Mouse (Mus musculus) embryonic facial prominence, embryonic 12.5 days (tissue): ENCODE data around the gene Gsto1. TPM values are rescaled to one million over a fixed set of nuclear protein-coding genes. Genes with fewer than 3 reads are reported as not detected.
A peak's percentile ranks its signal among the peaks of the same experiment; 100 is the strongest.

Source experiments
- ATAC-seq: fragments of 200-750 bp; cut with Nextera tagmentation; 2 replicates; pipeline ENCODE4 v1.8.0; 2017; ENCODE audit not compliant: insufficient number of reproducible peaks, insufficient read depth, low FRiP score, low TSS enrichment
- H3K27ac ChIP-seq: fragments of 300-500 bp; sonication (generic); 2 replicates; pipeline ENCODE4 v1.5.1; 2016; ENCODE audit warnings: mild to moderate bottlenecking
- H3K27me3 ChIP-seq: fragments of 300-500 bp; sonication (generic); 2 replicates; pipeline ENCODE4 v1.6.1; 2016; ENCODE audit warnings: mild to moderate bottlenecking, moderate library complexity
- H3K36me3 ChIP-seq: fragments of 300-500 bp; sonication (generic); 2 replicates; pipeline ENCODE4 v1.6.1; 2016; ENCODE audit warnings: mild to moderate bottlenecking
- H3K4me1 ChIP-seq: fragments of 300-500 bp; sonication (generic); 2 replicates; pipeline ENCODE4 v1.6.1; 2016
- H3K4me2 ChIP-seq: fragments of 300-500 bp; sonication (generic); replicated peaks from 2 replicates; pipeline ENCODE4 v1.6.1; 2016; ENCODE audit warnings: mild to moderate bottlenecking, moderate library complexity
- H3K4me3 ChIP-seq: fragments of 300-500 bp; sonication (generic); 2 replicates; pipeline ENCODE4 v1.5.1; 2016; ENCODE audit warnings: mild to moderate bottlenecking
- H3K9ac ChIP-seq: fragments of 300-500 bp; sonication (generic); 2 replicates; pipeline ENCODE4 v1.6.1; 2016; ENCODE audit warnings: mild to moderate bottlenecking, moderate library complexity
- H3K9me3 ChIP-seq: fragments of 300-500 bp; sonication (generic); 2 replicates; pipeline ENCODE4 v1.6.1; 2016; ENCODE audit warnings: mild to moderate bottlenecking, moderate library complexity
- WGBS: fragments of 180-500 bp; shearing (Covaris S2); methylation state at CpG from one replicate; pipeline ENCODE4 v1.1.7; 2016; 5-methylcytosine and 5-hydroxymethylcytosine counted together
- polyA plus RNA-seq: library from polyadenylated mRNA; unstranded; fragments of >200 nt; fragmentation: Nextera tagmentation; extraction: Ambion mirVana; gene quantifications from 2 replicates; pipeline ENCODE4 v1.2.1, GENCODE M21; 2016

Gsto1 gene
- polyA plus RNA-seq, result 156 and 158 TPM in 2 replicates

DNA sequence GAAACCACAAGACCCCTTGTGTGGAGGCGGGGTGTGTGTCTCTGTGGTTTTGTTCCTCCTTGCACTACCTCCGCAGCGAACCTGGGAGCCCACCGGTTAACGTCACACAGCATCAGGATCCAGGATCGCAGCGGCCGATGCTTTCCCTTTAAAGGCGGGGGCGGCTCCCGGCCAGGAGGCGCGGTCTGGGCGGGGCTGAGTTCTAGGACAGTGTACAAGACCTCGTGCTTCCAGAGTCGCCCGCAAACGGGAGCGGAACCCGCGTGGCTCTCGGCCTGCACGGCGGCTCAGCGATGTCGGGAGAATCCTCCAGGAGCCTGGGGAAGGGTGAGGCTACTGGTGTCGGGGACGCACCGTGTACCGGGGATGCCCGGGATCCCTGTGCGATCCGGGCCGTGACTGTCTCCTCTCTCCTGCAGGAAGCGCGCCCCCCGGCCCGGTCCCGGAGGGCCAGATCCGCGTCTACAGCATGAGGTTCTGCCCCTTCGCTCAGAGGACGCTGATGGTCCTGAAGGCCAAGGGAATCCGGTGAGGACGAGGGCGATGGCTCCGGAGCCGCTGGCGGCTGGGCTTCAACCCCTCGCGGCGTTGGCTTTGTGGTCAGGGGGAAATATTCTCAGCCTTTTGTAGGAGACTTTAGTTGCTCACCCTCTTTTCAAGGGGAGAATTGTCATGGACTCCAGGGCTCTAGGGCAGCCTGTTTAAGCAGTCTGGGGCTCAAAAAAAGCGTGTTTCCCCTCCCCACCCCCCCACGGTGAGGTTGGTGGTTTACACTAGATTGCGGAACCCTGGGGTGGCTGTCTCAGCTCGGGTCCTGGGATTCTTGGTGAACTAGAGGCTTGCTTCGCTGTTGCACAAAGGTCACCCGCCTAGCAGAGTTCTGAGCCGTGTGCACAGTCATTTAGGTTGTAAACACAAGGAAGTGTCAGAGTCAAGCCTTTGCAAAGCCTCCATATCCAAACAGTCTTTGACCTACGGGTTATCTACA lies at the start of gene Gsto1:
Gsto1 (plus strand) TSS at position 175 of the 988 bp plus-strand sequence.
- WGBS, result under 1% methylated on average over 60 of the region's 60 CpGs

DNA sequence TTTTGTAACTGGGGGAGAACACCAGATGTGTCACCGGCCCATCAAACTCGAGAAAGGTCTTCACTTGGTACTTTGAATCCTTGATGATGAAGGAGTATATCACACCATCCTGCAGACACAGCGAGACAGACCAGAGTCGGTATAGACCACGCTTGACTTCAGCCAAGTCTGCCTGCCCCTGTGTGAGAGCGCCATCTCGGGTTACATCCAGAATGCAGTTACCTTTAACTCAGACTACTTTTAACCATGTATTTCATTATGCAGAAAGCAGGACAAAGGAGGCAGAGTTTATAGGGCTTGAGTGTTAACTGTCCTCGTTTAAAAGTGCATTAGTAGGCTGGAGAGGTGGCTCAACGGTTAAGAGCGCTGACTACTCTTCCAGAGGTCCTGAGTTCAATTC lies 42.7 kb upstream of the Gsto1 start:
- no peak for ATAC-seq
- no peak overlapping the region for H3K4me2 ChIP-seq
- no peaks in the 10 kb centered on the region for H3K9me3 ChIP-seq
- no peak overlapping the region for H3K9ac ChIP-seq
- no peaks in the 10 kb centered on the region for H3K27me3 ChIP-seq
- no peak overlapping the region for H3K4me3 ChIP-seq
- H3K27ac ChIP-seq, result no peak overlapping the region
- H3K36me3 ChIP-seq, result no peaks in the 10 kb centered on the region
- WGBS, result 70% methylated on average over 10 of the region's 10 CpGs
- H3K4me1 ChIP-seq, result no peaks in the 10 kb centered on the region

More for the DNA sequence above, at the start of gene Gsto1:
- H3K4me2 ChIP-seq, result peak within 1 kb of the TSS; percentile 86
- H3K27ac ChIP-seq, result peak within 1 kb of the TSS; percentile 90
- H3K36me3 ChIP-seq, result peaks cover 21% of the 10 kb centered on the region
- no peaks in the 10 kb centered on the region for H3K9me3 ChIP-seq
- H3K4me3 ChIP-seq, result peak within 1 kb of the TSS; percentile 70
- H3K27me3 ChIP-seq, result no peaks in the 10 kb centered on the region
- peaks cover 13% of the 10 kb centered on the region; the same call in 1 of the 2 replicates for H3K4me1 ChIP-seq
- H3K9ac ChIP-seq, result peak within 1 kb of the TSS; percentile 80
- ATAC-seq, result peak; percentile 91

DNA sequence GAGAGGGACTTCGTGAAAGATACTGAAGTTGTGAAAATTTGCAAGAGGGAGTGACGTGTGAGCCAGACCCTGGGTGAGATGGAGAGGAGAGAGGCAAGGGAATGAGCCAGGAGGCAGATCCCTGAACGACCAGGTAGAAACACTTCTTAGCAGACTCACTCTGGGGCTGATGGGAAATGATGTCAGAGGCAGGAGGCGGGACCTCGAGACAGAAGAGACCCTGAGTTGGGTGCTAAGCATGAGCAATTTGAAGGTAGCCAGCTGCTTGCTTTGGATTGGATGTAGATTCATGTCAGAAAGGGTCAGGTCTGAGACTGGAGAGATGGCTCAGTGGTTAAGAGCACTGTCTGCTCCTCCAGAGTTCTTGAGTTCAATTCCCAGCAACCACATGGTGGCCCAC lies 40.0 kb upstream of the Gsto1 start:
- no peak overlapping the region for H3K27ac ChIP-seq
- H3K4me3 ChIP-seq, result no peak overlapping the region
- H3K4me2 ChIP-seq, result no peak overlapping the region
- no peaks in the 10 kb centered on the region for H3K9me3 ChIP-seq
- no peaks in the 10 kb centered on the region for H3K4me1 ChIP-seq
- H3K36me3 ChIP-seq, result no peaks in the 10 kb centered on the region
- no peak overlapping the region for H3K9ac ChIP-seq
- no peak for ATAC-seq
- no peaks in the 10 kb centered on the region for H3K27me3 ChIP-seq
- 94% methylated on average over 5 of the region's 5 CpGs for WGBS

DNA sequence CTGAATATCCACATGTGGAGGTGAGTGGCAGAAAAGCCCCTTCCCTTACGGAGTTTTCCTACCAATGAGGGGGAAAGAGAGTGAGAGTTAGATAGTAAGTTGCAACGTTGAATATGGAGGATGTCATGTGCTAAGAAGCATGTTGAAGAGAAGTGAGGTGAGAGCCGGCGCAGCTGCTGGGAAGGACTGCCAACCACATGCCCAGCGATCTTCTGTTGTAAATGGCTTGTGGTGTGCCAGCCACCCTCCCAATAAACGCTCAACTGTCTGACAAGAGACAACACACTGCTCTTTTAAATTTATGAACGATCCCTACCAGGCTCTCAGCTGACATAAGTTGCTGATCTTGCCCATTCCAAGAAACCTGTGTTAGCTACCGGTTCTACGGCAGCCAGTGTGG lies 37.1 kb upstream of the Gsto1 start:
- Histone ChIP-seq H3K27ac (no peak overlapping the region), H3K4me3 (no peak overlapping the region), H3K9ac (no peak overlapping the region), H3K27me3 (0 out of 2 replicates have a peak, but pooled peaks cover 4% of the 10 kb centered on the region), H3K36me3 (no peaks in the 10 kb centered on the region), H3K4me2 (no peak overlapping the region), H3K9me3 (no peaks in the 10 kb centered on the region), H3K4me1 (peaks cover 7% of the 10 kb centered on the region; the same call in 1 of the 2 replicates)
- WGBS, result 85% methylated on average over 9 of the region's 9 CpGs
- ATAC-seq, result no peak

DNA sequence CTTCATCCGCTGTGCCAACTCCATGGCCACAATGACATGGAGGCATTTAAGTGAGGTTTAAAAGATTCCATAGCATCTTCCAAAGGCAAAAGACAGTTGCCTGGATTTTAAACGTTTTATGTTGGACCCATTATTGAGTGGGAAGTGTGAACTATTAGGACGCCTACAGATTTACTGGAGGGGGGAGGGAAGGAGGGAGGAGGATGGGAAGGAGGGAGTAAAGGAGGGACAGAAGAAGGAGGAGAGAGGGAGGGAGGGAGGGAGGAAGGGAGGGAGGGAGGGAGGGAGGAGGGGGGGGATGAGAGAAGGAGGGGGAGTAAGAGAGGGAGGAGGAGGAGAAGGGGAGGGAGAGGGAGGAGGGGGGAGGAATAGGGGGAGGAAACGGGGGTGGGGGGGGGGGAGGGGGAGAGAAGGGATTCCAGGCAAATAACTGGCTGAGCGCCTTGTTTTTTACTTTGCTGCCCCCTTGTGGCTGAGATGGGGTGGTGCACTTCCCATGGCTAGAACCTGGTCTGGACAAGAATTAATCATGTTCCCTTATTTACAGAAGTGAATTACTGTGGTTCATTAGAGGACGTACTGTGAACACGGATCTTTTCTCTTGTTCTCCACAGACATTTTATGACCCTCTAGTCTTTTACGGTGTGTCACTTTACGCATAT lies 33.8 kb upstream of the Gsto1 start:
- Histone ChIP-seq H3K27ac (no peak overlapping the region), H3K4me2 (no peak overlapping the region), H3K4me1 (peaks cover 7% of the 10 kb centered on the region; the same call in 1 of the 2 replicates), H3K9ac (no peak overlapping the region), H3K4me3 (no peak overlapping the region), H3K27me3 (0 out of 2 replicates have a peak, but pooled peaks cover 4% of the 10 kb centered on the region), H3K9me3 (no peaks in the 10 kb centered on the region), H3K36me3 (no peaks in the 10 kb centered on the region)
- ATAC-seq, result no peak
- 23% methylated on average over 8 of the region's 9 CpGs for WGBS

DNA sequence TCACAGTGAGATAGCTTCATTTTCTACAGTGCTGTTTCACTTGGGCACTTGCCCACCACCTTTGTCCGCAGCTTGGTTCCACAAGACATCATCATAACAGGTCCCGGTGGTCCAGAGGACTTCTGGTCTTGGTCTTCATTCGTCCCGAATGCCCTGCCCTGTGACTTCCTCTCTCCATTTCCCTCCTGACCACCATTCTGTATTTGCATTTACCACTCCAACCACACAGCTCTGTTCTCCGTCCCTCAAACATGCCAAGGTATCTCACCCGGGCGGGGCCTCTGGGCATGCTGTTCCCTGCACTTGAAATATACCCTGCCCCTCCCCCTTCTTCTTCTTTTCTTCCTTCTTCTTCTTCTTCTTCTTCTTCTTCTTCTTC lies 33.3 kb upstream of the Gsto1 start:
- Histone ChIP-seq H3K4me1 (peaks cover 7% of the 10 kb centered on the region; the same call in 1 of the 2 replicates), H3K27me3 (0 out of 2 replicates have a peak, but pooled peaks cover 4% of the 10 kb centered on the region), H3K36me3 (no peaks in the 10 kb centered on the region), H3K27ac (no peak overlapping the region), H3K9me3 (no peaks in the 10 kb centered on the region), H3K4me3 (no peak overlapping the region), H3K4me2 (no peak overlapping the region), H3K9ac (no peak overlapping the region)
- WGBS, result 61% methylated on average over 7 of the region's 7 CpGs
- no peak for ATAC-seq

DNA sequence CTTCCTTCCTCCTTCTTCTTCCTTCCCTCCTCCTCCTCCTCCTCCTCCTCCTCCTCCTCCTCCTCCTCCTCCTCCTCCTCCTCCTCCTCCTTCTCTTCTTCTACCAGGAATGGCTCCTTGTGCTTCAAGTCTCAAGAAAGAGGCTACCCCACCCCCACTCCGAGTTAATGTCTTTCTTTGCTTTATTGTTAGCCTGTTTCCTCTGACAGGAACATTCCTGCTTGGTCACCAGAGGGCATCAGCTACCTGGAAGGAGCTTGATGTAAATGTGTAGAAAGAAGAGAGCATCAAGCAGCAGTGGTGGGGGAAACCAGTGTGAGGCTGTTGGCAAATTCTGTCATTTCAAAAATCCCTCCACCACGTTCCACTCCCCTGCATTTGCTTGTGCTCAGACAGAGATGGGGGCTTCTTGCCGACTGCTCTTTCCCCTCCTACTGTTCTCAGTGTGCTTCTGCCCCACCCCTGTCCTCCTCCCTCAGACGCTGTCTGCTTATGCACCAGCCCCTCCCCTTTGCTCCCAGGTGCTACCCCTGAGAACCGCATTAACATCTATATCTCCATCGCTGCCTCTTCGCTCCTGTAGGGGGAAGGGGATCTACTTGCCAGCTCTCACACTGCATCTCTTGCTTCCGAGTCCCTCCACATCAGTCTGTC lies 32.5 kb upstream of the Gsto1 start:
- 13% methylated on average over 8 of the region's 8 CpGs for WGBS
- 0 out of 2 replicates have a peak, but pooled peaks cover 4% of the 10 kb centered on the region for H3K27me3 ChIP-seq
- H3K27ac ChIP-seq, result no peak overlapping the region
- H3K4me3 ChIP-seq, result no peak overlapping the region
- no peak overlapping the region for H3K4me2 ChIP-seq
- no peaks in the 10 kb centered on the region for H3K9me3 ChIP-seq
- no peak for ATAC-seq
- H3K4me1 ChIP-seq, result peaks cover 7% of the 10 kb centered on the region; the same call in 1 of the 2 replicates
- no peaks in the 10 kb centered on the region for H3K36me3 ChIP-seq
- H3K9ac ChIP-seq, result no peak overlapping the region

DNA sequence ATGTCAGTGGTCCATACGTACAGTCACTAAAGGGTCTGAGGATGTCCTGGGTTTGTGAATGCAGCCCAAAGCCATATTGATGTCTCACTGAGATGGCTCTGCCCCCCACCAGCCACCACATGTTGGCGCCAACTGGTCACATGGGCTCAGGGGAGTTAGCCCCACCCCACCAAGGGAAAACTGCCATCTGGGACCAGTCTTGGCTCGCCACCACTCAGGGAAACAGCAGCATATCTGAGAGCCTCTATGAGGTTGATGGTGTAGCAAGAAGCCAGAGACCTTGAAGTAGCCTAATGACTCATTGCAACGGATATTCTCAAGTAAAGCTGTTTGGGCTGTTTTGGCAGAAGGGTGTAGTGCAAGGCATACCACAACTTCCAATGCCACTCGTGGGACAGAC lies 30.7 kb upstream of the Gsto1 start:
- Histone ChIP-seq H3K9ac (no peak overlapping the region), H3K4me2 (no peak overlapping the region), H3K27ac (no peak overlapping the region), H3K4me3 (no peak overlapping the region), H3K9me3 (no peaks in the 10 kb centered on the region), H3K36me3 (no peaks in the 10 kb centered on the region), H3K4me1 (peaks cover 7% of the 10 kb centered on the region; the same call in 1 of the 2 replicates), H3K27me3 (0 out of 2 replicates have a peak, but pooled peaks cover 4% of the 10 kb centered on the region)
- no peak for ATAC-seq
- WGBS, result 78% methylated on average over 5 of the region's 5 CpGs

DNA sequence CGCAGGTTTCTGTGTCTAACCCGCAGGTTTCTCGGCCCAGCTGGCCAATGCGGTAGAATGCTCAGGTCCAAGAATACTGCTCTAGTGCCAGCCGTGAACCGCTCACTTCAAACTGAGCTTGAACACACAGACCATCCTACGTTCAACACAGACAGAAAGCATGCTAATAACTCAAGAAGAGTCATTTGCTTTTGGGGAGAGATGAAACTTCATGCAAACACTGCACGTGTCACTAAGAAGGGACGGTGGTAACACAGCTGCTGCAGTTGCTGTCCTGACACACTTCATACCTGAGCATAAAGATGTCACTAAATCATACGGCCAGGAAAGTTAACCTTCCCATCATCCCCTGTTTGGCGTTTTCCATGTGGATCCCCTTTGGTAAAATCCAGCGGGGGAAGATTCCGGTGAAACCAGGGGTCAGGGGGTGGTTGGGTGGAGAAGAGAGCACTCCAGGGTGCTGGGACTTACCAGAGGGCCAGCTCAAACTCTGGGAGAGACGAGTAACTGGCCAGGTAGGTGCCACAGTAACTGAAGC lies 24.8 kb upstream of the Gsto1 start:
- no peaks in the 10 kb centered on the region for H3K27me3 ChIP-seq
- no peaks in the 10 kb centered on the region for H3K9me3 ChIP-seq
- H3K9ac ChIP-seq, result no peak overlapping the region
- no peak overlapping the region for H3K4me2 ChIP-seq
- H3K4me3 ChIP-seq, result no peak overlapping the region
- H3K27ac ChIP-seq, result no peak overlapping the region
- no peaks in the 10 kb centered on the region for H3K4me1 ChIP-seq
- no peak for ATAC-seq
- no peaks in the 10 kb centered on the region for H3K36me3 ChIP-seq
- 83% methylated on average over 14 of the region's 14 CpGs for WGBS

DNA sequence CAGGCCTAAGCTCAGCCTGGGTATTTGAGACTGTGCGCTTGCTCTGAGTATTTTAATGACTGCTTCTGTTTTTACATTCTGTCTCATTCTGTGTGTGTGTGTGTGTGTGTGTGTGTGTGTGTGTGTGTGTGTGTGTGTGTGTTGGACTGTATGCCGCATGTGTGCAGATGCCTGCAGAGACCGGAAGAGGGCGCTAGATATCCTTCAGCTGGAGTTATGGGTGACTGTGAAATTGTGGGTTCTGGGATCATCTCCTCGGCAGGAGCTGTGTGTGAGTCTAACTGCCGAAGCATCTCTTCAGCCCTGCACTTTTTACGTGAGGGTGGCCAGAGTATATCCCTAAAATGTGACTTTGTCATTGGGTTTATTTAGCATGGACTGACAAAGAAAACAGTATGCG lies 23.7 kb upstream of the Gsto1 start:
- H3K36me3 ChIP-seq, result no peaks in the 10 kb centered on the region
- no peaks in the 10 kb centered on the region for H3K9me3 ChIP-seq
- H3K4me2 ChIP-seq, result no peak overlapping the region
- H3K4me3 ChIP-seq, result no peak overlapping the region
- 95% methylated on average over 8 of the region's 8 CpGs for WGBS
- no peak overlapping the region for H3K27ac ChIP-seq
- no peak overlapping the region for H3K9ac ChIP-seq
- no peak for ATAC-seq
- 0 out of 2 replicates have a peak, but pooled peaks cover 3% of the 10 kb centered on the region for H3K27me3 ChIP-seq
- H3K4me1 ChIP-seq, result no peaks in the 10 kb centered on the region

DNA sequence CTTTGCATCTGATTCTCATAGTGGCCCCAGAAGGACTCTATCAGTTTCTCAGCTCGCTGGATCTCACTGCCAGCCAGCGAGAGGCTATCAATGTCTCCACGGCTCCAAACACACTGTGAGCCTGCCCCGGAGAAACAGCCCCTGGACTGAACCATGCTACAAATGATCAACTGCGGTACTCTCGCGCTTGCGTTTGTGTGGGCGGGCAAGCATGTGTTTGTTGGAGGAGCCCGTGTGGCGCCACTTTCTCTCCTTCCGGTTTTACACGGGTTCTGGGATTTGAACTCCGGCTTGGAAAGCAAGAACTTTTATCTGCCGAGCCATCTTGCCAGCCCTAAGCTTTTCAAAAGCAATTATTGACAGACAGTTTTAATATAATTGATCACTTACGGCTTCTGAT lies 22.5 kb upstream of the Gsto1 start:
- WGBS, result 81% methylated on average over 16 of the region's 16 CpGs
- no peak for ATAC-seq

More for the DNA sequence above, 22.5 kb upstream of the Gsto1 start:
- H3K4me3 ChIP-seq, result no peak overlapping the region
- H3K27ac ChIP-seq, result no peak overlapping the region
- H3K4me2 ChIP-seq, result no peak overlapping the region
- no peaks in the 10 kb centered on the region for H3K36me3 ChIP-seq
- 0 out of 2 replicates have a peak, but pooled peaks cover 11% of the 10 kb centered on the region for H3K27me3 ChIP-seq
- no peaks in the 10 kb centered on the region for H3K4me1 ChIP-seq
- no peak overlapping the region for H3K9ac ChIP-seq
- H3K9me3 ChIP-seq, result no peaks in the 10 kb centered on the region
